Mouse (Mus musculus): ENCODE measurements at regions not wholly inside any gene's neighbourhood (a gene's known extent, or its start where the extent isn't known, plus 50 kb on each side); places are given as distances from the start of the nearest gene placed in this dataset.
A peak's percentile ranks its signal among the peaks of the same experiment; 100 is the strongest.

GRCm38 (mm10) chr8:97942921-97943320 is 1473.3 kb downstream of the Cdh8 start:
- peak; percentile 48 for DNase-seq (ENCODE audit: low read depth)
- TF ChIP-seq CTCF (IDR thresholded peaks at IDR 0.05; ENCODE audit: borderline replicate concordance, extremely low read depth, insufficient read depth, insufficient read length) (no peak), POLR2A (IDR thresholded peaks at IDR 0.05; ENCODE audit: borderline replicate concordance, extremely low read depth, insufficient read depth, insufficient read length, poor library complexity, severe bottlenecking) (no peak)

GRCm38 (mm10) chr8:97936836-97937235 is 1479.4 kb downstream of the Cdh8 start:
- TF ChIP-seq CTCF (IDR thresholded peaks at IDR 0.05; ENCODE audit: borderline replicate concordance, extremely low read depth, insufficient read depth, insufficient read length) (no peak), POLR2A (IDR thresholded peaks at IDR 0.05; ENCODE audit: borderline replicate concordance, extremely low read depth, insufficient read depth, insufficient read length, poor library complexity, severe bottlenecking) (no peak)
- DNase-seq (ENCODE audit: low read depth): peak; percentile 67

Data from brain, embryonic 14.5 days (tissue).